Mouse (Mus musculus): ENCODE results near the gene Ets1. TPM values are rescaled to one million over a fixed set of nuclear protein-coding genes. Genes with fewer than 3 reads are reported as not detected.
A peak's percentile ranks its signal among the peaks of the same experiment; 100 is the strongest.

Ets1 gene
- polyA plus RNA-seq, 1 experiment from 2014 or later: 12.5 TPM

GRCm38 (mm10) chr9:32717268-32717920 lies 81.4 kb downstream of the Ets1 start:
- 65% methylated on average over 12 of the region's 12 CpGs for WGBS (ENCODE audit: insufficient replicate concordance)
- H3K4me1 ChIP-seq (replicated peaks): peaks cover 42% of the 10 kb centered on the region
- no peak overlapping the region for H3K27ac ChIP-seq
- H3K4me2 ChIP-seq: no peak overlapping the region
- H3K9me3 ChIP-seq (replicated peaks): no peaks in the 10 kb centered on the region
- no peak overlapping the region for H3K4me3 ChIP-seq (replicated peaks)
- no peak overlapping the region for H3K9ac ChIP-seq
- ATAC-seq (ENCODE audit: low read depth) (no peak), DNase-seq (no peak)
- no peaks in the 10 kb centered on the region for H3K36me3 ChIP-seq
- H3K27me3 ChIP-seq: no peaks in the 10 kb centered on the region

GRCm38 (mm10) chr9:32717931-32718820 lies 82.2 kb downstream of the Ets1 start:
- ATAC-seq (ENCODE audit: low read depth) (no peak), DNase-seq (no peak)
- no peaks in the 10 kb centered on the region for H3K9me3 ChIP-seq (replicated peaks)
- 0 out of 2 replicates have a peak overlapping the region, but pooled peaks have one; percentile 19 for H3K27ac ChIP-seq
- no peak overlapping the region for H3K4me3 ChIP-seq (replicated peaks)
- H3K27me3 ChIP-seq: no peaks in the 10 kb centered on the region
- no peaks in the 10 kb centered on the region for H3K36me3 ChIP-seq
- peaks cover 35% of the 10 kb centered on the region for H3K4me1 ChIP-seq (replicated peaks)
- H3K9ac ChIP-seq: no peak overlapping the region
- no peak overlapping the region for H3K4me2 ChIP-seq
- 52% methylated on average over 9 of the region's 9 CpGs for WGBS (ENCODE audit: insufficient replicate concordance)

DNA sequence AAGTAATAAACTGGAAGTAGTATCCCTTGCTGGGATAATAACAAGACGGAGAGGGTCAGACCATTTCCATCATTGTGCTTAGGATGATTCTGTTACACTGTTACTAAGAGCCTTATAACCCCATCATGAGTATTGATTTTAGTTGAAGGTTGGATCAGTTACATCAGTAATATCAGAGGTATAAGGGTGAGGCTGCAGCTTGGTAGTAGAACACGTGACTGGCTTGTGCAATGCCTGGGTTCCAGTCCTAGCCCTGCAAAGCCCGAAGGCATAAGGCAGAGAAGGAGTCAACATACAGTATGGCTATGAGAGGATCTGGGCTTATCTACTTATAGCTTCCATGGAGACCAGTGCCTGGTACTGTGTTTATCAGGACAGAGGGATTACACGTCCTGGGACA lies 82.8 kb downstream of the Ets1 start:
- H3K4me1 ChIP-seq (replicated peaks): peaks cover 30% of the 10 kb centered on the region
- H3K27ac ChIP-seq: no peak overlapping the region
- H3K36me3 ChIP-seq: no peaks in the 10 kb centered on the region
- H3K4me2 ChIP-seq: no peak overlapping the region
- H3K9ac ChIP-seq: no peak overlapping the region
- H3K27me3 ChIP-seq: no peaks in the 10 kb centered on the region
- DNase-seq (no peak), ATAC-seq (ENCODE audit: low read depth) (no peak)
- 58% methylated on average over 4 of the region's 4 CpGs for WGBS (ENCODE audit: insufficient replicate concordance)
- no peak overlapping the region for H3K4me3 ChIP-seq (replicated peaks)
- H3K9me3 ChIP-seq (replicated peaks): no peaks in the 10 kb centered on the region

DNA sequence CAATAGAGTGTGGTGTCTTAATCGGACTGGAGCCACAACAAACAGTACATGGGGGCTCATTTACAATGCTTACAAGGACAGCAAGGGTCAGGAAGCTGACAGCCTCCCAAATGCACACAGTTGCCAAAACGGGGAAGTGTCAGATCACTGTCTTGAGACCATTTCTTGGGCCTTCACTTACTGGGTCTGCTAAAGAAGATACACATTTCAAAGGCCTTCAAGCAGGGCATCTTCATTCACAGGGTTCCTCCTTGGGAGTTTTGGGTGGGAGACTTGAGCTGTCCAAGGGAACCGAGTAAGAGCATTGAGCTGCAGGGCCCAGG lies 83.9 kb downstream of the Ets1 start:
- H3K4me2 ChIP-seq: no peak overlapping the region
- H3K27ac ChIP-seq: no peak overlapping the region
- 15% methylated on average over 3 of the region's 3 CpGs for WGBS (ENCODE audit: insufficient replicate concordance)
- no peaks in the 10 kb centered on the region for H3K9me3 ChIP-seq (replicated peaks)
- H3K36me3 ChIP-seq: no peaks in the 10 kb centered on the region
- DNase-seq (no peak), ATAC-seq (ENCODE audit: low read depth) (no peak)
- no peak overlapping the region for H3K9ac ChIP-seq
- no peaks in the 10 kb centered on the region for H3K27me3 ChIP-seq
- H3K4me1 ChIP-seq (replicated peaks): peaks cover 28% of the 10 kb centered on the region
- H3K4me3 ChIP-seq (replicated peaks): no peak overlapping the region

DNA sequence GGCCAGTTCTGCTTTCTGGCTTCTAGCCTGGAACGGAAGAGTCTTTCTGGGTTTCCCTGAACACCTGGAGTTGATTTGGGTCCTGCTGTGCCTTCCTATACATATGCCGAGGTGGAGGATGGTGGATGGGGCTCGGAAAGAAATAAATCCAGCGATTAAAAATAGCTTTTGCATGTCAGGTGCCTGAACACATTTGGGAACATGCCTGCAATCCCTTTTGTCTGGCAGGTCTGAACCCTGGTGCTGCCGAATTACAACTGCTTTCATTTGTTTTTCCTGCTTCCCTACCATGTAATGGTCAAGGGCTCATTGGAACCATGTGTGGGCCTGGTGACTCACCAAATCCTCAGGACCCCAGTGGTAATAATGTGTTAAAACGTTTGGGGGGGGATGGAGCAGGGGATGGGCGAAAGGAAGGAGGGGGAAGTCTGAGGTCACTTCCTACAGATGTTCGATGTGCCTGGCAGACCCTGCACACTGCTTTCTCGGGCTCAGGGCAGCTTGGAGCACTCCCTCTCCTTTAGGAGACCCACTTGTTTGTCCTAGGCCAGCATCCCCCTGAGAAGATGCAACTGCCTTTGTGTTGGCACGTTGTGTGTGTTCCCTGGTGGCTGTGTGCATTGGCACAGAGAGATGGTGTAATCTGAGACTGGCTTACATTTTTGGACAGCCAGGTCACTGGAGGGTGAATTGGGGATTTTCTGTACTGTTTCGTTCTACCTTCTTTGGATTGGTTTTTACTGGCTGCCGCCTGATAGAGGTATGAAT lies 84.4 kb downstream of the Ets1 start:
- Histone ChIP-seq H3K4me1 (replicated peaks) (peaks cover 28% of the 10 kb centered on the region), H3K9ac (no peak overlapping the region), H3K27ac (no peak overlapping the region), H3K36me3 (no peaks in the 10 kb centered on the region), H3K4me2 (no peak overlapping the region), H3K4me3 (replicated peaks) (no peak overlapping the region), H3K9me3 (replicated peaks) (no peaks in the 10 kb centered on the region), H3K27me3 (no peaks in the 10 kb centered on the region)
- ATAC-seq (ENCODE audit: low read depth) (no peak), DNase-seq (no peak)
- 28% methylated on average over 12 of the region's 12 CpGs for WGBS (ENCODE audit: insufficient replicate concordance)

DNA sequence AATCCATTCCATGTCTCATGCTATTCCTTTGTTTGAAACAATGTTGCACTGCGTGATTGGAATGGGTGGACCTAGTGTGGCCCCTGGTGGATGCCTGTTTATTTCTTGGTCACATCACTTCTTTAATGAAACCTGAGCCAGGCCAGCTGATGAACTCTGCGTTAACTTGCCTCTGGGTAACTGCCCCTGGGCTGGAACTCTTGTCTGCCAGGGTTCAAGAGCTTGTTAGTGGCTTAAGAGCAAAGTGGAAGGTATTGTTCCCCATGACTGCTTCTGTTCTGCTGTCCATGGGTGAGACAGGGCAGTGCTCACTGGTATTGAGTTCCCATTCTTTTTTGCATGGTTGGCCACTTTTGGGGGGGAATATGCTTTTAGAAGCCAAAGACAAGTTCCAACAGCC lies 85.1 kb downstream of the Ets1 start:
- Histone ChIP-seq H3K4me3 (replicated peaks) (no peak overlapping the region), H3K4me2 (no peak overlapping the region), H3K27me3 (no peaks in the 10 kb centered on the region), H3K9me3 (replicated peaks) (no peaks in the 10 kb centered on the region), H3K36me3 (no peaks in the 10 kb centered on the region), H3K4me1 (replicated peaks) (peaks cover 24% of the 10 kb centered on the region), H3K27ac (no peak overlapping the region), H3K9ac (no peak overlapping the region)
- DNase-seq (no peak), ATAC-seq (ENCODE audit: low read depth) (no peak)
- WGBS (ENCODE audit: insufficient replicate concordance): 55% methylated on average over 2 of the region's 2 CpGs

DNA sequence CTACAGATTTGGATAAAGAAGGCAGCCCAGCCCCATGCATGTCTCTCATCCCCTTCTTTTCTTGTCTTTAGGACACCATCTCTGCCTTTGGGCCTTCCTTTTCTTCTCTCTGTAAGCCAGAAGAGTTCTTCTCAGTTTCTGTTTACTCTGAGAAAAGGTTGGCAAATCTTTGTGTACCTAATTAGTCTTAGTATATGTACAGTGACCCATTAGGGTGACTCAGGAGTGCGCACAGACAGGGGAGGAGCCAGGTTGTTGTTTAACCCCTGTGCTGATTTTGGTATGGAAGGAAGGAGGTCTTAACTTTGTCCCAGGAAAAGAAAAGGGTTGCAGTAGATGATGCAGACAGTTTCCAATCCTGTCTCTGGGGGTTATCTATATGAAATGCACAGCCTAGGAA lies 86.2 kb downstream of the Ets1 start:
- WGBS (ENCODE audit: insufficient replicate concordance): 53% methylated on average over 1 of the region's 1 CpGs

DNA sequence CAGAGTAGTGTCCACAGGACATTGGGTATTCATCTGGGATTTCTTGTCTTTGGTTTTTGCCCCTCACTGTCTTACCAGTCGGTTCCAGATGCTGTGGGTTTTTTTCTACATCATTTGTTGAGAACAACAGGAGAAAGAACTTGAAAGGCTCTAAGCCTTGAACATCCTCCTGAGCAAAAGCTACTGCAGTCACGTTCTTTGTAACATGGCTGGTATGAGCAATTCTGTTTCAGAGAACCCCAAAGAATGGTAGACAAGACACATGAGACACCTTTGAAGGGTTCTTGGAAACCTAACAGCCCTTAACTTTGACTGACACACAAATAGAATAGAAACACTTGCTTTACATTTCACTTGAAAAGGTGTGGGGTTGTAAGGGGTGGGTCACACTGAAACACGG lies 86.9 kb downstream of the Ets1 start:
- WGBS (ENCODE audit: insufficient replicate concordance): 56% methylated on average over 3 of the region's 3 CpGs
- Histone ChIP-seq H3K9ac (no peak overlapping the region), H3K4me2 (no peak overlapping the region), H3K36me3 (no peaks in the 10 kb centered on the region), H3K4me1 (replicated peaks) (peaks cover 13% of the 10 kb centered on the region), H3K4me3 (replicated peaks) (no peak overlapping the region), H3K9me3 (replicated peaks) (no peaks in the 10 kb centered on the region), H3K27me3 (no peaks in the 10 kb centered on the region), H3K27ac (no peak overlapping the region)
- no peak for DNase-seq
- no peak for ATAC-seq (ENCODE audit: low read depth)

More for the DNA sequence above, 86.2 kb downstream of the Ets1 start:
- Histone ChIP-seq H3K4me2 (no peak overlapping the region), H3K27ac (no peak overlapping the region), H3K27me3 (no peaks in the 10 kb centered on the region), H3K36me3 (no peaks in the 10 kb centered on the region), H3K4me1 (replicated peaks) (peaks cover 17% of the 10 kb centered on the region), H3K4me3 (replicated peaks) (no peak overlapping the region), H3K9ac (no peak overlapping the region), H3K9me3 (replicated peaks) (no peaks in the 10 kb centered on the region)
- DNase-seq (no peak), ATAC-seq (ENCODE audit: low read depth) (no peak)

DNA sequence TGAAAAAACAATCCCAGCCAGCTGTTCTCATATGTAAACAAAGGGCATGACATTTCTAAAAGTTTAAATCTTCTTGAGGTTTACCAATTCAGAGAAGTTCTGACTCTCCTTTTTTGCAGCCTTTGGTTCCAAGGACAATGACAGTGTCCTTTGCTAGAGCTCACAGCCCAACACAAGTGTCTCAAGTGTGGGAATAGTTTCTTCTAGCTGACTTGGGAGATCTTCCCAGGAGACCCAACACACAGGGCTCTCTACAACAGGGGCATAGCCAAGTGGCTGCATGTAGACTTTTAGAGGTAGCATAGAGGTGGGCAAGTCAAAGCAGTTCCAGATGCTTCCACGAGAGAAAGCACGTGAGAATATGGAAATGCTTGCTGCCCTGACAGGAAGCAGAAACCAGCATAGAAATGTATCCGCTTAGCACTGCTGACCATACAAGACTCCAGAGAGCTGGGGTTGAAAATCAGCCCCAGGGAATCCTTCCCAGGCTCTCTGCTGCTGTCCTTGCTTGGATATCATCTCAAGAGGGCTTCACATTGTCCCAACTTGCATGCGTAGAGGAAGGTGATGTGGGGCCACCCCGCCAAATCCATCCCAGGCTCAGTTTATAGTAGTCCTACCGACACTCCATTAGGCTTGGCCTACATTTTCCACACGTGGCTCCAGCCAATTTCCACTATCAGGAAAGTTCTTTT lies 88.3 kb downstream of the Ets1 start:
- H3K9ac ChIP-seq: no peak overlapping the region
- 62% methylated on average over 7 of the region's 7 CpGs for WGBS (ENCODE audit: insufficient replicate concordance)
- H3K4me1 ChIP-seq (replicated peaks): 0 out of 2 replicates have a peak, but pooled peaks cover 8% of the 10 kb centered on the region
- H3K4me3 ChIP-seq (replicated peaks): no peak overlapping the region
- no peak overlapping the region for H3K4me2 ChIP-seq
- DNase-seq: no peak
- no peak for ATAC-seq (ENCODE audit: low read depth)
- no peak overlapping the region for H3K27ac ChIP-seq
- no peaks in the 10 kb centered on the region for H3K9me3 ChIP-seq (replicated peaks)
- H3K36me3 ChIP-seq: no peaks in the 10 kb centered on the region
- H3K27me3 ChIP-seq: no peaks in the 10 kb centered on the region

GRCm38 (mm10) chr9:32725902-32726301 lies 89.9 kb downstream of the Ets1 start:
- Histone ChIP-seq H3K9me3 (replicated peaks) (no peaks in the 10 kb centered on the region), H3K4me3 (replicated peaks) (no peak overlapping the region), H3K4me2 (no peak overlapping the region), H3K4me1 (replicated peaks) (peaks cover 3% of the 10 kb centered on the region; the same call in 1 of the 2 replicates), H3K36me3 (no peaks in the 10 kb centered on the region), H3K27me3 (no peaks in the 10 kb centered on the region), H3K27ac (no peak overlapping the region), H3K9ac (no peak overlapping the region)
- WGBS (ENCODE audit: insufficient replicate concordance): 71% methylated on average over 4 of the region's 4 CpGs
- ATAC-seq (ENCODE audit: low read depth) (no peak), DNase-seq (no peak)

GRCm38 (mm10) chr9:32726595-32726994 lies 90.6 kb downstream of the Ets1 start:
- Histone ChIP-seq H3K9ac (no peak overlapping the region), H3K27me3 (no peaks in the 10 kb centered on the region)
- WGBS (ENCODE audit: insufficient replicate concordance): 60% methylated on average over 4 of the region's 4 CpGs

More at GRCm38 (mm10) chr9:32726595-32726994, 90.6 kb downstream of the Ets1 start:
- H3K4me2 ChIP-seq: no peak overlapping the region
- peaks cover 10% of the 10 kb centered on the region for H3K4me1 ChIP-seq (replicated peaks)
- H3K4me3 ChIP-seq (replicated peaks): no peak overlapping the region
- ATAC-seq (ENCODE audit: low read depth) (no peak), DNase-seq (no peak)
- no peak overlapping the region for H3K27ac ChIP-seq
- H3K9me3 ChIP-seq (replicated peaks): no peaks in the 10 kb centered on the region
- no peaks in the 10 kb centered on the region for H3K36me3 ChIP-seq
